Comparison of ENCODE assay signal across 9 mouse cellular contexts in the genomic region with DNA sequence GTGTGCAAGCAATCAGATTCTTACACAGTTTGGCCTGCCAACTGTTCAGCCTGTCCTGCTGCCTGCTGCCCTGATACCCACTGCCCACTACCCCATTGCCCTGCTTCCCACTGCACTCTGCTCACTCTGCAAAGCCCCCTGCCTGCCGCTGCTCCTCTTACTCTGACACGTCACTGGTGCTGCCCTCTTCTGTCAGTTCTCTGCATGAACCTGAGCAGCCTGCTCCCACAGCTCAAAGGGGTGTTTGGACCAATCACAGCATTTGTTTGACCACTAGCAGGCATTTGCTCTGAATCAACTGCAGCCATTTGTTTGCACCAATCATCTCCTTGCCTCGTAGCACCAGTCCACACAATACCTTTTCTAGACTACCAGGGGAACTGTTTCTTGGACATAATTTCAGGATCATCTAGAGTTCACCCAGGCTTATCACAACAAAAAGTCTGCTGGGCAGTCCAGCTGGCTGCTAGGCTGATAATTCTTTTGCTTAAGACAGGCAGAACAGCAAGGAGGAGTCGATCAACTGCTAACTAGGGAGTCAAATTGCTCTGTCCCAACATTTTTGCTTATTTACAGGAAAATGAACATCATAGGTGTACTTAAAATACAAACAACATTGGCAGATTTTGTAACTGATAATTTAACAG. TPM values are rescaled to one million over a fixed set of nuclear protein-coding genes. Genes with fewer than 3 reads are reported as not detected.
DNase-seq lines count a peak whose midpoint lies in the region; ATAC-seq lines count a peak whose summit lies in the region.
"Had no signal": no experiment of that assay in that cellular context is flagged by ENCODE, and none has a peak within 500 bp of the region (broad histone marks: within the 10 kb centered on the region; RNA-seq: fewer than 3 reads in every experiment).

No protein-coding gene starts in this region.

- H3K36me3 ChIP-seq in forebrain, embryonic 15.5 days: no peaks in the 10 kb centered on the region

- no peak overlapping the region for H3K4me2 ChIP-seq in forebrain, embryonic 15.5 days (replicated peaks)
- H3K4me2 ChIP-seq: heart, embryonic 13.5 days had no signal

- no peaks in the 10 kb centered on the region for H3K27me3 ChIP-seq in forebrain, embryonic 15.5 days
- H3K27me3 ChIP-seq: heart, embryonic 13.5 days had no signal

- H3K9ac ChIP-seq in forebrain, embryonic 15.5 days (replicated peaks): no peak overlapping the region
- H3K9ac ChIP-seq: heart, embryonic 13.5 days had no signal

- H3K4me3 ChIP-seq in forebrain, embryonic 15.5 days: no peak overlapping the region
- H3K4me3 ChIP-seq: heart, embryonic 13.5 days had no signal

- ATAC-seq in forebrain, embryonic 15.5 days (replicated peaks): peak; percentile 68

- peak; percentile 9 for DNase-seq in MEL-GATA-1-ER (ENCODE audit: extremely low read depth, low read depth)
- DNase-seq in adrenal gland, postnatal 36 days: peak; percentile 48 to 74
- peak; percentile 42 to 48 for DNase-seq in heart, postnatal 36 days
- DNase-seq in kidney, postnatal 4 days: peak; percentile 75 to 82
- DNase-seq in lung, postnatal 36 days: peak; percentile 71
- peak; percentile 47 for DNase-seq in right cerebral cortex, postnatal 4 days
- DNase-seq in B cell, adult 2 months: no peak

- H3K4me1 ChIP-seq in forebrain, embryonic 15.5 days: no peaks in the 10 kb centered on the region

- no peak overlapping the region for H3K27ac ChIP-seq in forebrain, embryonic 15.5 days (replicated peaks)
- H3K27ac ChIP-seq: heart, embryonic 13.5 days had no signal

- intact Hi-C loops in heart, postnatal 36 days (cut with DNase I): loop anchor here (1.0 to 2.0 kb wide), 2 partner anchors 61 to 105 kb away; partner anchors contain the start of gene Bace2

- no peaks in the 10 kb centered on the region for H3K9me3 ChIP-seq in forebrain, embryonic 15.5 days
- H3K9me3 ChIP-seq: heart, embryonic 13.5 days had no signal

- 13% methylated on average over 4 of the region's 4 CpGs for WGBS in forebrain, embryonic 15.5 days

RNA-seq across cellular contexts. Expression of gene Mx1, which starts 44.7 kb away (rescaled TPM):
- 1 to 10 TPM; 4.3 TPM for total RNA-seq in adrenal gland, postnatal 36 days (2021)
- 0.43 TPM in 1 of 2 replicates, not detected in the other for polyA plus RNA-seq in forebrain, embryonic 15.5 days (2015; fragmentation: Nextera tagmentation; extraction: Ambion mirVana)
- 1 to 10 TPM; 2.0 to 4.0 TPM for total RNA-seq in heart, postnatal 36 days (2021)

Comparison
In these comparisons a context has a peak if more than half of its experiments do, and no peak if none do; other contexts are left out.
1. DNase-seq: peak in MEL-GATA-1-ER (single experiment), adrenal gland, postnatal 36 days (2 of 2), heart, postnatal 36 days (2 of 2), kidney, postnatal 4 days (2 of 2), lung, postnatal 36 days (single experiment) and right cerebral cortex, postnatal 4 days (single experiment); none in B cell, adult 2 months (0 of 2).